Mouse (Mus musculus) spleen, adult 2 months (tissue): ENCODE results near the gene Cdk17. TPM values are rescaled to one million over a fixed set of nuclear protein-coding genes. Genes with fewer than 3 reads are reported as not detected.

Experiments used
- DNase-seq, 2 experiments: peaks; one replicate each; pipeline versions ENCODE4 v3.0.0 to v3.0.0-alpha.2; 2012 to 2021; ENCODE audit warnings: low spot score in 2 of 2, low read depth in 1 of 2
- H3K27ac ChIP-seq: fragments of 200-500 bp; 2 replicates; pipeline ENCODE4 v1.5.1; 2012; ENCODE audit warnings: low read length, inconsistent platforms; ENCODE audit not compliant: insufficient read depth
- H3K27me3 ChIP-seq: fragments of 200-500 bp; 2 replicates; pipeline ENCODE4 v1.6.1; 2012; ENCODE audit warnings: mild to moderate bottlenecking, moderate library complexity, low read length, inconsistent platforms; ENCODE audit not compliant: control insufficient read depth, insufficient read depth
- H3K36me3 ChIP-seq: fragments of 200-500 bp; 2 replicates; pipeline ENCODE4 v1.6.1; 2012; ENCODE audit warnings: mild to moderate bottlenecking, low read length, inconsistent platforms; ENCODE audit not compliant: control insufficient read depth, insufficient read depth
- H3K4me1 ChIP-seq: fragments of 200-500 bp; 2 replicates; pipeline ENCODE4 v1.6.1; 2011; ENCODE audit warnings: inconsistent platforms; ENCODE audit not compliant: control insufficient read depth, insufficient read depth, insufficient read length
- H3K4me3 ChIP-seq: fragments of 200-500 bp; 2 replicates; pipeline ENCODE4 v1.5.1; 2011; ENCODE audit warnings: mild to moderate bottlenecking, inconsistent platforms; ENCODE audit not compliant: insufficient read depth, insufficient read length; ENCODE audit errors: extremely low read depth
- CTCF ChIP-seq: fragments of 200-500 bp; IDR thresholded peaks from 2 replicates; pipeline ENCODE4 v1.5.1; 2011; ENCODE audit warnings: mild to moderate bottlenecking, inconsistent platforms; ENCODE audit not compliant: insufficient read depth, insufficient read length, insufficient replicate concordance; ENCODE audit errors: extremely low read depth
- POLR2A ChIP-seq: fragments of 200-500 bp; IDR thresholded peaks from 2 replicates; pipeline ENCODE4 v1.6.1; 2011; ENCODE audit warnings: low read depth, low read length, inconsistent platforms
- WGBS: fragments of 180-500 bp; shearing (Covaris S2); methylation state at CpG from one replicate; pipeline ENCODE4 v1.1.7; 2018; 5-methylcytosine and 5-hydroxymethylcytosine counted together
- polyA plus RNA-seq: library from polyadenylated mRNA; depleted of rRNA; stranded (reverse); fragments of >200 nt; gene quantifications from 2 replicates; pipeline ENCODE4 v1.2.3, GENCODE M21; 2012; rRNA removed

Cdk17 gene
- polyA plus RNA-seq, 1 experiment = 27.3 TPM

DNA sequence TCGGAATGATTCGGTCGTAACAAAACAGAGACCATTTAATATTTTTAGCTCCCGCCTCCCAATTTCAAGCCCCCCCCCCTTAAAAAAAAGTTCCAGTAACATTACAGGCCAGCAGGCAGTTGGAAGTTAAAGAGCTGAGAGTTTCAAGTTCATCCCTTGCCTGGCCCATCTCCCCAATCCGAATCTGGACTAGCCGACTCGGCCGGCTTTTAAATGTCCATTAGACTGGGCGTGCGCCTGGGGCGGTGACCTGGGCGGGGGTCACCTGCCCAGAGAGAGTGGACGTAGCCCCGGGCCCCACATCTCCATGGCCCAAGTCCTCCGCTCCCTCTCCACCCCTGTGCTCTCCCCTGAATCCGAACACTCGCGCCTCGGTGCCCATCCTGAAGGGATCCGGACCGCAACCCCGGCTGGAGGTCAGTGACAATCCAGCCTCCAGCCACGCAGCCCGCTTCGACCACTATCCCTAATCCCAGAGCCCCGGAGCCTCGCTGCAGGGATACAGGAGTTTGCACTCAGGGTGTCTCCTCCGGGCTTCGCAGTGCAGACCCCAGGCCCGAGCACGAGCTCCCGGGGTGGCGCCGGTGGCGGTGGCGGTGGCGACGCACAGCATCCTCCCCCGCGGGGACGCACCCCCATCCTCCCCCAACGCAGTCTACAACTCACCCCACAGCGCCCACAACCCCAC lies 149.4 kb downstream of the Cdk17 start:
- H3K4me3 ChIP-seq = peak overlapping the region; percentile 99
- H3K4me1 ChIP-seq = peaks cover 5% of the 10 kb centered on the region; the same call in 1 of the 2 replicates
- no peaks in the 10 kb centered on the region for H3K36me3 ChIP-seq
- no peak for TF ChIP-seq POLR2A
- TF ChIP-seq CTCF = no peak
- DNase-seq = peak in 1 of 2 experiments; percentile 62
- under 1% methylated on average over 43 of the region's 43 CpGs for WGBS
- H3K27ac ChIP-seq = peak overlapping the region; percentile 96
- no peaks in the 10 kb centered on the region for H3K27me3 ChIP-seq

DNA sequence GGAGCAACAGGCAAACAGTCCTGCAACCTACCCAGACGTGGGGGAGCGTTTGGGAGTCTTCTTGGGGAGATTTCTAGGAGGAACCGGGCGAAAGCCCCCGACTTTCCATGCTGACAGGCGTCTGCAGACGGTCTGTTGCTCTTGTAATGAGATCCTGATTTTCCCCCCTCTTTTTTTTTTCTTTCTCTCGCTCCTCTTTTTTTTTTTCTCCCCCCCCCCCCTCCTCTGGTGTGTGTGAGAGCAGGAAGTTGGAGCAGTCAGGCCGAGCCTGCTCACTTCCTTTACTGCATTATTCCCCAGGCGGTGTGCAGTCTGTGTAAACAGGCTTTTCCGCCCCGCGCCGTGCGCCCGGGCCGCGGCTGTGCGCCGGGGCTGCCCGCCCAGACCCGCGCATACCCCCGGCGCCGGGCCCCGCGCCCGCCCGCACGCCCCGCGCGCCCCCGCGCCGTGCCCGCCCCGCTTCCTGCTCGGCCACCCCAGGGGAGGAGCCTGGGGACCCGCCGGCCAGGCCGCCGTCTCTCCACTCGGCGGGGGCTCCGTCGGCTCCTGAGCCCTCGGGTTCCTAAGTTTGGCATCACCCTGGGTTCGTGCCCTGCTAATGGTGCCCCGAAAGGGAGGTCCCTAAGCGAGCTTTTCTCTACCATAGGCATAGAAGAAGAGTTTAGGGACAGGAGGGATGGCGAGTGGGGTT lies 150.2 kb downstream of the Cdk17 start, which contains the start of gene Elk3:
TSS of gene Elk3 (minus strand) at position 415 of the 691 bp plus-strand sequence.
- Histone ChIP-seq H3K27me3 (no peaks in the 10 kb centered on the region), H3K4me3 (peak within 1 kb of the TSS; percentile 99), H3K4me1 (peaks cover 5% of the 10 kb centered on the region; the same call in 1 of the 2 replicates), H3K36me3 (no peaks in the 10 kb centered on the region), H3K27ac (peak within 1 kb of the TSS; percentile 96)
- DNase-seq = peak; percentile 36 to 74
- WGBS = 2% methylated on average over 48 of the region's 53 CpGs
- TF ChIP-seq CTCF (no peak), POLR2A (peak; percentile 43; the same call in 1 of the 2 replicates)

DNA sequence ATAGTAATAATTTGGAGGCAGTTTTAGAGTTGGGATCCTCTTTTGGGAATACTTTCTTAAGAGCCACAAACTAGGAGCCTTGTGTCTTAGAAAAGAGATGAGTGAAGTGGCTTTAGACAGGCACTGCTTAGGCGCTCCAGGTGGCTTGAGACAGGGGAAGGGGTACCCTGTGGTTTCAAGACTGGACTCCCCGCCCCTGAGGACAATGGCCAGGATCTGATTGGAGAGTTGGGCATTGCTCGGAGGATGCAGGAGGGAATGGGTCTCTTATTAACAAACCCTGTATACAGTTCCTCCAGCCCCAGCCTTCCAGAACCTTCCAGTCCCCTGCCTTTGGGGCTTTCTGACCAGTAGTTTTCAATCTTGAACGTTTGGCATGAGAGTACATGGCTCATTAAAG lies 150.9 kb downstream of the Cdk17 start:
- H3K36me3 ChIP-seq = no peaks in the 10 kb centered on the region
- WGBS = 55% methylated on average over 4 of the region's 4 CpGs
- no peak for TF ChIP-seq CTCF
- no peak for TF ChIP-seq POLR2A
- no peaks in the 10 kb centered on the region for H3K27me3 ChIP-seq
- no peak overlapping the region for H3K27ac ChIP-seq
- DNase-seq = no peak
- H3K4me1 ChIP-seq = peaks cover 5% of the 10 kb centered on the region; the same call in 1 of the 2 replicates
- H3K4me3 ChIP-seq = no peak overlapping the region

Other genes with a start within 250 kb of the Cdk17 start
- gene Cfap54, start 79.3 kb upstream of the Cdk17 start, polyA plus RNA-seq = 0.09 and 0.25 TPM in 2 replicates
- gene Elk3, start 150.3 kb downstream of the Cdk17 start, polyA plus RNA-seq = 37.4 and 48.6 TPM in 2 replicates